Mouse (Mus musculus) adrenal gland, postnatal 14 days (tissue): ENCODE measurements around the gene Kmt2c. TPM values are rescaled to one million over a fixed set of nuclear protein-coding genes. Genes with fewer than 3 reads are reported as not detected.
"Not testable (repeated sequence)": the region's sequence is repeated elsewhere in the genome, so short reads cannot be mapped to it uniquely, and the experiment has no call there.

Source experiments
- DNase-seq: peaks from one replicate; pipeline ENCODE4 v3.0.0; 2021; ENCODE audit warnings: mixed read lengths
- total RNA-seq: library from RNA; stranded (reverse); gene quantifications from 2 replicates; pipeline ENCODE4 v1.2.3, GENCODE M21; 2021

Kmt2c gene
- total RNA-seq, 1 experiment from 2014 or later = 54.3 TPM

GRCm38 (mm10) chr5:25515767-25516166 is 17.2 kb upstream of the Kmt2c start, which contains the start of gene Cct8l1:
Gene Cct8l1, plus strand, starts transcription at chr5:25516067.
- DNase-seq = no peak

- DNase-seq = no peak
Observed at GRCm38 (mm10) chr5:25506041-25506440, 7.5 kb upstream of the Kmt2c start.

GRCm38 (mm10) chr5:25500686-25501085 is 2.1 kb upstream of the Kmt2c start:
- no peak for DNase-seq

GRCm38 (mm10) chr5:25499423-25500398 is 1.1 kb upstream of the Kmt2c start:
- peak; percentile 99 for DNase-seq

GRCm38 (mm10) chr5:25498821-25499422 is 339 bp upstream of the Kmt2c start:
- peak; percentile 86 for DNase-seq

- peak; percentile 80 for DNase-seq
Observed at GRCm38 (mm10) chr5:25497720-25498345, 750 bp downstream of the Kmt2c start.

GRCm38 (mm10) chr5:25497369-25497719 is 1.2 kb downstream of the Kmt2c start:
- DNase-seq = peak; percentile 18

GRCm38 (mm10) chr5:25496652-25497051 is 1.9 kb downstream of the Kmt2c start:
- DNase-seq = no peak

GRCm38 (mm10) chr5:25478863-25479262 is 19.7 kb downstream of the Kmt2c start:
- DNase-seq = no peak

GRCm38 (mm10) chr5:25475789-25476188 is 22.8 kb downstream of the Kmt2c start:
- DNase-seq = no peak

- peak; percentile 11 for DNase-seq
Observed at GRCm38 (mm10) chr5:25472070-25472469, 26.5 kb downstream of the Kmt2c start.

GRCm38 (mm10) chr5:25461956-25462355 is 36.6 kb downstream of the Kmt2c start:
- DNase-seq = no peak

GRCm38 (mm10) chr5:25455432-25455831 is 43.2 kb downstream of the Kmt2c start:
- DNase-seq = not testable (repeated sequence)

GRCm38 (mm10) chr5:25452691-25453090 is 45.9 kb downstream of the Kmt2c start:
- DNase-seq = no peak

GRCm38 (mm10) chr5:25437508-25437907 is 61.1 kb downstream of the Kmt2c start:
- DNase-seq = no peak

GRCm38 (mm10) chr5:25436081-25436480 is 62.5 kb downstream of the Kmt2c start:
- DNase-seq = peak; percentile 75

GRCm38 (mm10) chr5:25422576-25422975 is 76.0 kb downstream of the Kmt2c start:
- DNase-seq = no peak

- peak; percentile 73 for DNase-seq
Observed at GRCm38 (mm10) chr5:25420601-25421000, 78.0 kb downstream of the Kmt2c start.

- no peak for DNase-seq
Observed at GRCm38 (mm10) chr5:25415382-25415781, 83.2 kb downstream of the Kmt2c start.

GRCm38 (mm10) chr5:25396727-25397126 is 101.9 kb downstream of the Kmt2c start:
- DNase-seq = no peak

GRCm38 (mm10) chr5:25392655-25393054 is 105.9 kb downstream of the Kmt2c start:
- DNase-seq = no peak

GRCm38 (mm10) chr5:25383581-25383980 is 115.0 kb downstream of the Kmt2c start:
- DNase-seq = peak; percentile 9

GRCm38 (mm10) chr5:25379188-25379587 is 119.4 kb downstream of the Kmt2c start:
- no peak for DNase-seq
